Mouse (Mus musculus): ENCODE measurements around the gene Tmem212. TPM values are rescaled to one million over a fixed set of nuclear protein-coding genes. Genes with fewer than 3 reads are reported as not detected.
A peak's percentile ranks its signal among the peaks of the same experiment; 100 is the strongest.

Gene Tmem212
- polyA plus RNA-seq, 1 experiment from 2014 or later, result not detected

GRCm38 (mm10) chr3:27859161-27859561 lies 37.0 kb downstream of the Tmem212 start:
- Histone ChIP-seq H3K9me3 (ENCODE audit: control insufficient read depth, low read length) (no peaks in the 10 kb centered on the region), H3K36me3 (replicated peaks; ENCODE audit: control insufficient read depth, insufficient read depth) (no peaks in the 10 kb centered on the region), H3K4me3 (replicated peaks; ENCODE audit: low read length) (no peak overlapping the region), H3K9ac (no peak overlapping the region), H3K27ac (0 out of 2 replicates have a peak overlapping the region, but pooled peaks have one; percentile 38), H3K4me2 (replicated peaks) (no peak overlapping the region; the same call in 1 of the 2 replicates), H3K27me3 (ENCODE audit: control insufficient read depth, insufficient read depth, low read length) (no peaks in the 10 kb centered on the region), H3K4me1 (replicated peaks; ENCODE audit: control insufficient read depth, insufficient read depth, low read length) (peaks cover 12% of the 10 kb centered on the region; the same call in 1 of the 2 replicates)
- ATAC-seq (ENCODE audit: low FRiP score) (no peak), DNase-seq (ENCODE audit: low spot score) (peak; percentile 44)
- WGBS, result 5% methylated on average over 5 of the region's 5 CpGs

GRCm38 (mm10) chr3:27858441-27859115 lies 37.6 kb downstream of the Tmem212 start:
- Histone ChIP-seq H3K9me3 (ENCODE audit: control insufficient read depth, low read length) (no peaks in the 10 kb centered on the region), H3K27ac (no peak overlapping the region), H3K4me2 (replicated peaks) (no peak overlapping the region; the same call in 1 of the 2 replicates), H3K36me3 (replicated peaks; ENCODE audit: control insufficient read depth, insufficient read depth) (no peaks in the 10 kb centered on the region), H3K27me3 (ENCODE audit: control insufficient read depth, insufficient read depth, low read length) (no peaks in the 10 kb centered on the region), H3K9ac (no peak overlapping the region), H3K4me1 (replicated peaks; ENCODE audit: control insufficient read depth, insufficient read depth, low read length) (peaks cover 8% of the 10 kb centered on the region; the same call in 1 of the 2 replicates), H3K4me3 (replicated peaks; ENCODE audit: low read length) (no peak overlapping the region)
- ATAC-seq (ENCODE audit: low FRiP score) (no peak), DNase-seq (ENCODE audit: low spot score) (no peak)
- 34% methylated on average over 5 of the region's 5 CpGs for WGBS

GRCm38 (mm10) chr3:27856288-27856687 lies 39.9 kb downstream of the Tmem212 start:
- H3K27ac ChIP-seq, result no peak overlapping the region
- DNase-seq (ENCODE audit: low spot score) (no peak), ATAC-seq (ENCODE audit: low FRiP score) (no peak)
- H3K36me3 ChIP-seq (replicated peaks; ENCODE audit: control insufficient read depth, insufficient read depth), result no peaks in the 10 kb centered on the region
- no peak overlapping the region for H3K4me3 ChIP-seq (replicated peaks; ENCODE audit: low read length)
- 92% methylated on average over 2 of the region's 2 CpGs for WGBS
- no peaks in the 10 kb centered on the region for H3K4me1 ChIP-seq (replicated peaks; ENCODE audit: control insufficient read depth, insufficient read depth, low read length)
- H3K9ac ChIP-seq, result no peak overlapping the region
- H3K27me3 ChIP-seq (ENCODE audit: control insufficient read depth, insufficient read depth, low read length), result no peaks in the 10 kb centered on the region
- no peak overlapping the region for H3K4me2 ChIP-seq (replicated peaks)
- H3K9me3 ChIP-seq (ENCODE audit: control insufficient read depth, low read length), result peaks cover 9% of the 10 kb centered on the region

DNA sequence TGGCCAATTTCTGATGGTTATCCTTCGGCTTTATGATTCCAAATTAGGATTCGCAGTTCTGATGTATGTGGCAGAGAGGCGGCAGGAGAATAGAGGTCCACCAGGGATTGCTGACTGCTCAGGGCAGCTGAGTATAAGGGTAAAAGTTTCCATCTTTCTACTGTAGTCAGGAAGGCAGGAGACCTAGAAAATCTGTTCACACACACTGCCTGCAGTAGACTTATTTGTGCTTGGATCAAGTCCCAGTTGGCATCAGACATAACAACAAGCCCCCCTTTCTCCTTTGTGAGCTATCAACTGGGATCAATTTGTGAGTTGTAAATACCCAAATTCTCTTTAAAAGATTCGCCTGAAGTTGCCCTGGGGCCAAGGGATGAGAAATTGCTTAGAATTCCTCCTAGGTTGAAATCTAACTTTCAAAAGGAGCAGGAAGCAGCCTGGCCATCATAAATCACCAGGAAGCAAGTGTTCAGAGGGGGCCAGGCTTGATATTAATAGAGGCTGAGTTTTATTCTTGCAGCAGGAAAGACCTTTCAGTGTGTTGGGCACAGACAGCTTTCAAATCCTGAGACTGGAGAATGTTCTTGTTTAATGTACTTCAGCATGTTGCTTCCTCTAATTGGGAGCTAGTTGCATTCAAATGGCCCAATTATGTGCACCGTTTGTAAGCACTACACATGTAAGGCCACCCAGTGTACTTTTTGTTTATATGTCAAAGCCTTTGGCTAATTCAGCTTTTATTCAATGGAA lies 41.6 kb downstream of the Tmem212 start:
- H3K9me3 ChIP-seq (ENCODE audit: control insufficient read depth, low read length), result peaks cover 9% of the 10 kb centered on the region
- ATAC-seq (ENCODE audit: low FRiP score), result no peak
- H3K9ac ChIP-seq, result no peak overlapping the region
- 73% methylated on average over 5 of the region's 5 CpGs for WGBS
- no peak overlapping the region for H3K4me2 ChIP-seq (replicated peaks)
- no peaks in the 10 kb centered on the region for H3K36me3 ChIP-seq (replicated peaks; ENCODE audit: control insufficient read depth, insufficient read depth)
- no peak for DNase-seq (ENCODE audit: low spot score)
- no peaks in the 10 kb centered on the region for H3K27me3 ChIP-seq (ENCODE audit: control insufficient read depth, insufficient read depth, low read length)
- H3K27ac ChIP-seq, result no peak overlapping the region
- no peaks in the 10 kb centered on the region for H3K4me1 ChIP-seq (replicated peaks; ENCODE audit: control insufficient read depth, insufficient read depth, low read length)
- no peak overlapping the region for H3K4me3 ChIP-seq (replicated peaks; ENCODE audit: low read length)

DNA sequence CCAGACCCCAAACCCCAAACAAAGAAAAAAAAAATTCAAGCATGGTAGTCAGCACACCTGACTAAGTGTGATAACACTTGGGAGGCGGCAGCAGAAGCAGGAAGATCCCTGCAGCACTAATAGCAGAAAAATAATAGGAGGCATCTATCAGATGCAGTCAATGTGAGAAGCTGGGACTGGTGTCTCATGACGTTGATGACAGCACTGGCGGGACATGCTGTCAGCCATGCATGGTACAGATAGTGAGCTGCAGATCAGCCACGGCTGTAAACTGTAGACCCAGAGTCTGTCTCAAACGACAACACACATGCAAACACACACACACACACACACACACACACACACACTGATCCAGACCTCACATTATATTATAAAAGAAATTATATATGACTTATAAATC lies 52.9 kb downstream of the Tmem212 start:
- Histone ChIP-seq H3K4me1 (replicated peaks; ENCODE audit: control insufficient read depth, insufficient read depth, low read length) (no peaks in the 10 kb centered on the region), H3K36me3 (replicated peaks; ENCODE audit: control insufficient read depth, insufficient read depth) (no peaks in the 10 kb centered on the region), H3K27me3 (ENCODE audit: control insufficient read depth, insufficient read depth, low read length) (no peaks in the 10 kb centered on the region), H3K27ac (no peak overlapping the region), H3K9ac (no peak overlapping the region), H3K4me3 (replicated peaks; ENCODE audit: low read length) (no peak overlapping the region), H3K4me2 (replicated peaks) (no peak overlapping the region), H3K9me3 (ENCODE audit: control insufficient read depth, low read length) (no peaks in the 10 kb centered on the region)
- ATAC-seq (ENCODE audit: low FRiP score) (no peak), DNase-seq (ENCODE audit: low spot score) (no peak)
- 82% methylated on average over 5 of the region's 5 CpGs for WGBS

DNA sequence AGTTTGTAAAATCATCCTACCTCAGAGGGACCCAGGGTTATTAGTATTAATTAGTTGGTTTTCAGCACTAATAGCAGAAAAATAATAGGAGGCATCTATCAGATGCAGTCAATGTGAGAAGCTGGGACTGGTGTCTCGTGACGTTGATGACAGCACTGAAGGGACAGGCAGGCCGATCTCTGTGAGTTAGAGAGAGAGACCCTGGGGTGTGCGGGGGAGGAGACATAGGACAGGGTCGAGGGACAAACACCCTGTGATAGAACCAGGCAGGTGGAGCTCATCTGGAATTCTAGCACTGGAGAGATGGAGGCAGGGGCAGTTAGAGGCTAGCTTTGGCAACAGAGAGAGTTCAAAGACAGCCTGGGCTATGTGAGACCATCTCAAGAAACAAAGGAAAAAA lies 53.3 kb downstream of the Tmem212 start:
- no peaks in the 10 kb centered on the region for H3K36me3 ChIP-seq (replicated peaks; ENCODE audit: control insufficient read depth, insufficient read depth)
- H3K9me3 ChIP-seq (ENCODE audit: control insufficient read depth, low read length), result no peaks in the 10 kb centered on the region
- no peaks in the 10 kb centered on the region for H3K27me3 ChIP-seq (ENCODE audit: control insufficient read depth, insufficient read depth, low read length)
- no peak overlapping the region for H3K9ac ChIP-seq
- DNase-seq (ENCODE audit: low spot score) (no peak), ATAC-seq (ENCODE audit: low FRiP score) (no peak)
- H3K4me2 ChIP-seq (replicated peaks), result no peak overlapping the region
- no peak overlapping the region for H3K4me3 ChIP-seq (replicated peaks; ENCODE audit: low read length)
- no peak overlapping the region for H3K27ac ChIP-seq
- H3K4me1 ChIP-seq (replicated peaks; ENCODE audit: control insufficient read depth, insufficient read depth, low read length), result no peaks in the 10 kb centered on the region
- WGBS, result 67% methylated on average over 5 of the region's 5 CpGs

DNA sequence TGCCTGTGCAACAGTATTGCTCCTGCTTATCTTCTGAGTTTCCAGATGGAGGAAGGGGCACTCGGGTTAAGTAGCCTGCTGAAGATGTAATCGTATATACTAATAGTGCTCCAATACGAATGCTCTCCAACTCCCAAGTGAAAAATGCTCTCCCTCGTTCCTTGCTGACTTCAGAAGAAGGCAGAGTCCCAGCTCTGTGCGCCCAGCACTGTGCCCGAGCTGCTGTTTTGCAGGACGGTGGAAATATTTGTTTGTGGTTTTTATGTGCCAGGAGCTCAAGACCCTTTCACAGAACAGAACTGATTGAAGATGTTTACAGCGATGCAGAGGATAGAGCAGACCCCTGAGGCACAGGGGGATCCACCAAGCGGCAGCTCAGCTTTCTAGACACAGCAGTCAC lies 55.9 kb downstream of the Tmem212 start:
- Histone ChIP-seq H3K36me3 (replicated peaks; ENCODE audit: control insufficient read depth, insufficient read depth) (no peaks in the 10 kb centered on the region), H3K9ac (no peak overlapping the region), H3K4me1 (replicated peaks; ENCODE audit: control insufficient read depth, insufficient read depth, low read length) (no peaks in the 10 kb centered on the region), H3K4me3 (replicated peaks; ENCODE audit: low read length) (no peak overlapping the region), H3K27ac (no peak overlapping the region), H3K9me3 (ENCODE audit: control insufficient read depth, low read length) (no peaks in the 10 kb centered on the region), H3K4me2 (replicated peaks) (no peak overlapping the region), H3K27me3 (ENCODE audit: control insufficient read depth, insufficient read depth, low read length) (no peaks in the 10 kb centered on the region)
- ATAC-seq (ENCODE audit: low FRiP score), result no peak
- 76% methylated on average over 9 of the region's 9 CpGs for WGBS
- no peak for DNase-seq (ENCODE audit: low spot score)

- H3K9ac ChIP-seq, result no peak overlapping the region
- DNase-seq (ENCODE audit: low spot score), result no peak
- H3K9me3 ChIP-seq (ENCODE audit: control insufficient read depth, low read length), result no peaks in the 10 kb centered on the region
- no peaks in the 10 kb centered on the region for H3K27me3 ChIP-seq (ENCODE audit: control insufficient read depth, insufficient read depth, low read length)
- H3K4me3 ChIP-seq (replicated peaks; ENCODE audit: low read length), result no peak overlapping the region
- no peak for ATAC-seq (ENCODE audit: low FRiP score)
- no peaks in the 10 kb centered on the region for H3K36me3 ChIP-seq (replicated peaks; ENCODE audit: control insufficient read depth, insufficient read depth)
- no peak overlapping the region for H3K4me2 ChIP-seq (replicated peaks)
- no peaks in the 10 kb centered on the region for H3K4me1 ChIP-seq (replicated peaks; ENCODE audit: control insufficient read depth, insufficient read depth, low read length)
- WGBS, result 77% methylated on average over 3 of the region's 3 CpGs
- no peak overlapping the region for H3K27ac ChIP-seq
Observed at GRCm38 (mm10) chr3:27839795-27840194, 56.4 kb downstream of the Tmem212 start.

- no peak overlapping the region for H3K4me3 ChIP-seq (replicated peaks; ENCODE audit: low read length)
- no peak overlapping the region for H3K27ac ChIP-seq
- H3K4me2 ChIP-seq (replicated peaks), result no peak overlapping the region
- ATAC-seq (ENCODE audit: low FRiP score) (no peak), DNase-seq (ENCODE audit: low spot score) (no peak)
- no peaks in the 10 kb centered on the region for H3K9me3 ChIP-seq (ENCODE audit: control insufficient read depth, low read length)
- no peaks in the 10 kb centered on the region for H3K27me3 ChIP-seq (ENCODE audit: control insufficient read depth, insufficient read depth, low read length)
- 93% methylated on average over 9 of the region's 9 CpGs for WGBS
- H3K36me3 ChIP-seq (replicated peaks; ENCODE audit: control insufficient read depth, insufficient read depth), result no peaks in the 10 kb centered on the region
- H3K4me1 ChIP-seq (replicated peaks; ENCODE audit: control insufficient read depth, insufficient read depth, low read length), result no peaks in the 10 kb centered on the region
- H3K9ac ChIP-seq, result no peak overlapping the region
Observed at GRCm38 (mm10) chr3:27839231-27839630, 56.9 kb downstream of the Tmem212 start.
